Mouse (Mus musculus) limb, embryonic 13.5 days (tissue): ENCODE data around the gene Lrrc2. TPM values are rescaled to one million over a fixed set of nuclear protein-coding genes. Genes with fewer than 3 reads are reported as not detected.

Experiments used
- ATAC-seq: fragments of 200-750 bp; cut with Nextera tagmentation; 2 replicates; pipeline ENCODE4 v1.8.0; 2017; ENCODE audit warnings: low read depth, moderate number of reproducible peaks, moderate TSS enrichment; ENCODE audit not compliant: low FRiP score
- H3K27ac ChIP-seq: fragments of 300-500 bp; sonication (generic); 2 replicates; pipeline ENCODE4 v1.5.1; 2015; ENCODE audit warnings: inconsistent platforms, mild to moderate bottlenecking, moderate library complexity
- H3K27me3 ChIP-seq: fragments of 300-500 bp; sonication (generic); 2 replicates; pipeline ENCODE4 v1.6.1; 2015; ENCODE audit warnings: mild to moderate bottlenecking, inconsistent platforms
- H3K36me3 ChIP-seq: fragments of 300-500 bp; sonication (generic); 2 replicates; pipeline ENCODE4 v1.6.1; 2015; ENCODE audit warnings: inconsistent platforms, mild to moderate bottlenecking, moderate library complexity
- H3K4me1 ChIP-seq: fragments of 300-500 bp; sonication (generic); 2 replicates; pipeline ENCODE4 v1.6.1; 2015; ENCODE audit warnings: inconsistent platforms
- H3K4me2 ChIP-seq: fragments of 300-500 bp; sonication (generic); replicated peaks from 2 replicates; pipeline ENCODE4 v1.6.1; 2015; ENCODE audit warnings: inconsistent platforms, mild to moderate bottlenecking, moderate library complexity
- H3K4me3 ChIP-seq: fragments of 300-500 bp; sonication (generic); 2 replicates; pipeline ENCODE4 v1.5.1; 2015; ENCODE audit warnings: moderate library complexity, mild to moderate bottlenecking, inconsistent platforms
- H3K9ac ChIP-seq: fragments of 300-500 bp; sonication (generic); 2 replicates; pipeline ENCODE4 v1.6.1; 2015; ENCODE audit warnings: mild to moderate bottlenecking, inconsistent platforms
- H3K9me3 ChIP-seq: fragments of 300-500 bp; sonication (generic); 2 replicates; pipeline ENCODE4 v1.6.1; 2016; ENCODE audit warnings: inconsistent platforms
- WGBS: fragments of 180-500 bp; shearing (Covaris S2); methylation state at CpG from one replicate; pipeline ENCODE4 v1.1.7; 2015; 5-methylcytosine and 5-hydroxymethylcytosine counted together
- polyA plus RNA-seq: library from polyadenylated mRNA; unstranded; fragments of >200 nt; fragmentation: Nextera tagmentation; extraction: Ambion mirVana; gene quantifications from 2 replicates; pipeline ENCODE4 v1.2.1, GENCODE M21; 2015

The Lrrc2 gene
- 0.05 TPM in 1 of 2 replicates, not detected in the other for polyA plus RNA-seq

GRCm38 (mm10) chr9:110951397-110951796, at the start of gene Lrrc2:
Gene Lrrc2 (plus strand): TSS chr9:110951545.
- Histone ChIP-seq H3K27me3 (peaks cover 82% of the 10 kb centered on the region), H3K27ac (no peak within 1 kb of the TSS), H3K4me2 (no peak within 1 kb of the TSS), H3K4me3 (no peak within 1 kb of the TSS), H3K4me1 (peaks cover 10% of the 10 kb centered on the region), H3K36me3 (no peaks in the 10 kb centered on the region), H3K9ac (no peak within 1 kb of the TSS), H3K9me3 (no peaks in the 10 kb centered on the region)
- 82% methylated on average over 11 of the region's 11 CpGs for WGBS
- no peak for ATAC-seq

GRCm38 (mm10) chr9:110902271-110902670, 49.1 kb upstream of the Lrrc2 start:
- no peak overlapping the region for H3K4me3 ChIP-seq
- H3K4me2 ChIP-seq = no peak overlapping the region
- H3K27ac ChIP-seq = no peak overlapping the region
- H3K9me3 ChIP-seq = no peaks in the 10 kb centered on the region
- no peaks in the 10 kb centered on the region for H3K27me3 ChIP-seq
- WGBS = 88% methylated on average over 4 of the region's 4 CpGs
- no peak overlapping the region for H3K9ac ChIP-seq
- no peaks in the 10 kb centered on the region for H3K4me1 ChIP-seq
- ATAC-seq = no peak
- no peaks in the 10 kb centered on the region for H3K36me3 ChIP-seq

- no peak overlapping the region for H3K4me3 ChIP-seq
- no peaks in the 10 kb centered on the region for H3K27me3 ChIP-seq
- no peak overlapping the region for H3K9ac ChIP-seq
- no peak for ATAC-seq
- no peaks in the 10 kb centered on the region for H3K9me3 ChIP-seq
- no peak overlapping the region for H3K4me2 ChIP-seq
- no peaks in the 10 kb centered on the region for H3K36me3 ChIP-seq
- no peak overlapping the region for H3K27ac ChIP-seq
- 89% methylated on average over 11 of the region's 11 CpGs for WGBS
- no peaks in the 10 kb centered on the region for H3K4me1 ChIP-seq
These were observed 44.0 kb upstream of the Lrrc2 start for GRCm38 (mm10) chr9:110907201-110907837.

GRCm38 (mm10) chr9:110907838-110908630, 43.3 kb upstream of the Lrrc2 start:
- no peaks in the 10 kb centered on the region for H3K27me3 ChIP-seq
- H3K9ac ChIP-seq = no peak overlapping the region
- no peak overlapping the region for H3K4me3 ChIP-seq
- no peak for ATAC-seq
- H3K4me1 ChIP-seq = no peaks in the 10 kb centered on the region
- no peaks in the 10 kb centered on the region for H3K9me3 ChIP-seq
- no peaks in the 10 kb centered on the region for H3K36me3 ChIP-seq
- H3K27ac ChIP-seq = no peak overlapping the region
- no peak overlapping the region for H3K4me2 ChIP-seq
- 82% methylated on average over 4 of the region's 4 CpGs for WGBS

GRCm38 (mm10) chr9:110908631-110909016, 42.7 kb upstream of the Lrrc2 start:
- H3K9ac ChIP-seq = no peak overlapping the region
- H3K4me1 ChIP-seq = no peaks in the 10 kb centered on the region
- H3K27ac ChIP-seq = no peak overlapping the region
- no peaks in the 10 kb centered on the region for H3K27me3 ChIP-seq
- 93% methylated on average over 3 of the region's 3 CpGs for WGBS
- H3K4me3 ChIP-seq = no peak overlapping the region
- no peak for ATAC-seq
- no peaks in the 10 kb centered on the region for H3K9me3 ChIP-seq
- no peaks in the 10 kb centered on the region for H3K36me3 ChIP-seq
- no peak overlapping the region for H3K4me2 ChIP-seq

GRCm38 (mm10) chr9:110909371-110909967, 41.9 kb upstream of the Lrrc2 start:
- Histone ChIP-seq H3K27me3 (no peaks in the 10 kb centered on the region), H3K4me3 (no peak overlapping the region), H3K9me3 (no peaks in the 10 kb centered on the region), H3K4me1 (no peaks in the 10 kb centered on the region), H3K27ac (peak overlapping the region; percentile 69; the same call in 1 of the 2 replicates), H3K36me3 (no peaks in the 10 kb centered on the region), H3K9ac (no peak overlapping the region), H3K4me2 (no peak overlapping the region)
- 62% methylated on average over 6 of the region's 6 CpGs for WGBS
- ATAC-seq = no peak

GRCm38 (mm10) chr9:110914631-110915236, 36.6 kb upstream of the Lrrc2 start:
- 56% methylated on average over 21 of the region's 21 CpGs for WGBS

GRCm38 (mm10) chr9:110915466-110915865, 35.9 kb upstream of the Lrrc2 start:
- Histone ChIP-seq H3K9me3 (no peaks in the 10 kb centered on the region), H3K4me3 (no peak overlapping the region), H3K27me3 (no peaks in the 10 kb centered on the region), H3K9ac (no peak overlapping the region), H3K4me2 (no peak overlapping the region), H3K4me1 (no peaks in the 10 kb centered on the region), H3K36me3 (no peaks in the 10 kb centered on the region), H3K27ac (no peak overlapping the region)
- no peak for ATAC-seq
- 65% methylated on average over 8 of the region's 8 CpGs for WGBS

More at GRCm38 (mm10) chr9:110914631-110915236, 36.6 kb upstream of the Lrrc2 start:
- Histone ChIP-seq H3K27ac (no peak overlapping the region), H3K9me3 (no peaks in the 10 kb centered on the region), H3K36me3 (no peaks in the 10 kb centered on the region), H3K4me2 (no peak overlapping the region), H3K27me3 (no peaks in the 10 kb centered on the region), H3K4me3 (no peak overlapping the region), H3K4me1 (no peaks in the 10 kb centered on the region), H3K9ac (no peak overlapping the region)
- ATAC-seq = no peak

- no peak for ATAC-seq
- Histone ChIP-seq H3K9me3 (no peaks in the 10 kb centered on the region), H3K27me3 (no peaks in the 10 kb centered on the region), H3K4me1 (no peaks in the 10 kb centered on the region), H3K27ac (no peak within 1 kb of the TSS), H3K9ac (no peak within 1 kb of the TSS), H3K36me3 (no peaks in the 10 kb centered on the region), H3K4me2 (no peak within 1 kb of the TSS), H3K4me3 (no peak within 1 kb of the TSS)
- 86% methylated on average over 7 of the region's 7 CpGs for WGBS
These were observed 34.6 kb upstream of the Lrrc2 start, which contains the start of gene Fam240a for GRCm38 (mm10) chr9:110916786-110917185. Gene Fam240a (minus strand): TSS chr9:110916861.

GRCm38 (mm10) chr9:110920665-110921419, 30.5 kb upstream of the Lrrc2 start:
- H3K27ac ChIP-seq = no peak overlapping the region
- H3K4me2 ChIP-seq = no peak overlapping the region
- H3K4me3 ChIP-seq = no peak overlapping the region
- H3K9me3 ChIP-seq = no peaks in the 10 kb centered on the region
- H3K9ac ChIP-seq = no peak overlapping the region
- no peaks in the 10 kb centered on the region for H3K4me1 ChIP-seq
- no peak for ATAC-seq
- H3K27me3 ChIP-seq = no peaks in the 10 kb centered on the region
- H3K36me3 ChIP-seq = no peaks in the 10 kb centered on the region
- 65% methylated on average over 15 of the region's 15 CpGs for WGBS

GRCm38 (mm10) chr9:110922759-110923158, 28.6 kb upstream of the Lrrc2 start:
- Histone ChIP-seq H3K4me1 (no peaks in the 10 kb centered on the region; the same call in 1 of the 2 replicates), H3K4me3 (no peak overlapping the region), H3K9me3 (no peaks in the 10 kb centered on the region), H3K36me3 (no peaks in the 10 kb centered on the region), H3K27me3 (no peaks in the 10 kb centered on the region), H3K9ac (no peak overlapping the region), H3K4me2 (no peak overlapping the region), H3K27ac (no peak overlapping the region)
- ATAC-seq = no peak
- 17% methylated on average over 7 of the region's 7 CpGs for WGBS
